Mouse (Mus musculus) gastrocnemius, adult 8-10 months (tissue): ENCODE results near the gene Pde3a. TPM values are rescaled to one million over a fixed set of nuclear protein-coding genes. Genes with fewer than 3 reads are reported as not detected.

ENCODE experiments used
- DNase-seq, 2 experiments: peaks; one replicate each; pipeline ENCODE4 v3.0.0; 2022; ENCODE audit warnings: low spot score in 2 of 2
- total RNA-seq, 4 experiments: library from RNA; stranded (reverse); gene quantifications; 2 replicates each; pipeline ENCODE4 v1.2.4; 2022

Gene Pde3a
- total RNA-seq, 4 experiments from 2014 or later, result 1.1 to 2.2 (median 1.6) TPM

DNA sequence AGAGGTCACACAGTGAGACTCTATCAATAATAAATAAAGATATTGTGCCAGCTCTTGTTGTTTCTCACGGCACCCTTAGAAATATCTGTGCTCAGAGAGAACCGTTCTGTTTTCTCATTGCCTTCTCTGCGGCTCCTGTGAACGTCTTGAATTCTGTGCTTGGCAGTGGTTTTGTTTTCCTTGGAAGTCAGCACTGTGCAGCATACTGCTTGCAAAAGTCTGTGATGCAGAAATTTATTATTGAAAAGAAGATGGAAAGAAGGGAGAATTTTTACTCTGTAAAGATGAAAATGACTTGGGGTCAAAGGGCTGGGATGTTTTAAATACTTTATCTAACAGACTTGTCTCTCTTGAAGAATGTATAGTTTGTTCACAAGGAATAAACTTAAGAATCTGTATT lies 150.3 kb downstream of the Pde3a start:
- no peak for DNase-seq

DNA sequence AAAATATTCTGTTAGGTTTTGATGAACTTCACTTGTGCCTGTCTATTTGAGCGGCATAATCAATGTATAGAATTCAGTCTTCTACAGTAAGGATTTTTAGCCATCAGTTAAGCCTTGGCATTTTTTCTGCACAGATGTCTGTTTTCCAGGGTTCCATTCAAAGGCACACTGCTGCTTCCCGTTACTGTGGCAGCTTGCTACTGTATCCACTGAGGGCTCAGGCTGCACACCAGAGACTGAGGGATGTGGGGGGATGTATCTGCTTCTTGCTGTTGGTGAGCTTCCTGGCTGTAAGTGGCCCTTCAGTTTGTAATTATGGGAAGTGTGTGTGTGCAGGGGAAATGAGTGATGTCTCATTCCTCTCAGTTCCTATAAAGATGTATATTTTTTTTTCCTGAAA lies 154.9 kb downstream of the Pde3a start:
- DNase-seq, result no peak

DNA sequence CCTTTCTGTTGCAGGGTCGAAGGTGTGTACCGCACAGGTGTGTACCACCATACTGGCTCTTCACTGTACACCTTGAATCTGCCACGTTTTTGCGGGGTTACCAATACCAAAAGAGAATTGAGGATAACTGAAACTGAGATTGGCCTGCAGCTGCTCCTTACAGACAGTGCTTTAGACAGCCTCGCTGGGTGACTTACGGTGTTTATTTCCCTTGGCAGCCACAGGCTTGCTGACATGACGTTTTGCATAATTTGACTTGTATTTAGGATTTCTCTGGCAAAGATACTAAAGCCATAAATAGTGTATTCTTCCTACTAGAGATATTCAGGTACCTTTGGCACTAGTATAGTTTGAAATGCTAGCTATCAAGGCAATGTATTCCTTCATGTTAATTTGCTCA lies 155.6 kb downstream of the Pde3a start:
- DNase-seq, result no peak

DNA sequence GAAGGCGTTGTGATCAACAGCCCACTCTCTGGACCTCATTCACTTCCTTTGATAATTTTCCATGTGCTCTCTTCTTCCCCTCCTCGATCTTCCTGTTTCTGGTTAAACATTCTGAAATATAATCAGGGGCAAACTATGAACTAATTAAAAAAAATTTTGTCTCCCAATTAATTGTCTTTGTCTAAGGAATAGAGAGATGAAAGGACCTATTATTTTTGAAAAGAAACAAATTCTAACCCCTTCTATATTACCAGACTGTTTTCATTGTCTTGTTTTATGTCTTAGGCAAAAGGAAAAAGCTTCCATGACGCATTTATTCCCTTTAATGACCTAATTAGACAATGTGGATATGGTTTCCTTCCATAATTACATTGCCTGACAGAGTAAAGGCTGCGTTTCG lies 156.4 kb downstream of the Pde3a start:
- no peak for DNase-seq

DNA sequence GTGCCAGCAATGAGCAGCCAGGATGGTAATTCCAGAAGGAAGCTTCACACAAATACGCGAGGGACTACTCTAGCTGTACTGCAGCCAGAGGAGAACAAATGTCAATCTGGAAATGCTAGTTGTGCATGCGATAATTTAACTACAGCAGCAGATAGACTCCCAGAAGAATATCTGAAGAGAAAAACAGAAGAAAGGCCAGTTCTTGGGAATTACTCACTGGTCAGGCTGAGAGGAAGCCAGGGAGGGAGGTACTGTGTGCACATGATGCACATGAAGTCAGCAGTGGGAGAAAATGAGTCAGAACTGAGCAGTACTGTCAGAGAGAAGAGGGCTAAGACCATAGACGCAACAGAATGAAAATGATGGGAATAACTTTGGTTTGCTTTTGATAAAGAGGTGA lies 159.7 kb downstream of the Pde3a start:
- peak in 1 of 2 experiments; percentile 3 for DNase-seq

DNA sequence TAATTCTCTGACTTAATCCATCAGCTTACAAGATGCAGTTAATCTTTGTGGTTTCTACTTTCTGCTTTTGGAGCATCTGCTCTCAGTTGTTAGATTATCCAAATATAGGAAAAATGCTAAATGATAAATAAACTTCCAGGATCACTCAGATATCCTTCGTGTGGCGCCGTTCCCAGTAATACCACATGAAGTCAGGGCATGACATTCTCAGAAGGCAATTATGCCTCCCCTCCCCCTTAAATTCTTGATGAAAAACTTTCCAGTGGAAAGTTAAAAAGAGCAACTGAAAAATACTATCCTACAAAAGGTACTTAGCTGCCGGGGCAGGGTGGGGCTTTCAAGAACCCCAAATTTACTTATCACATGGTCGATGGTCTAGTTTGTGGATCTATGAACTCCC lies 161.8 kb downstream of the Pde3a start:
- DNase-seq, result no peak

DNA sequence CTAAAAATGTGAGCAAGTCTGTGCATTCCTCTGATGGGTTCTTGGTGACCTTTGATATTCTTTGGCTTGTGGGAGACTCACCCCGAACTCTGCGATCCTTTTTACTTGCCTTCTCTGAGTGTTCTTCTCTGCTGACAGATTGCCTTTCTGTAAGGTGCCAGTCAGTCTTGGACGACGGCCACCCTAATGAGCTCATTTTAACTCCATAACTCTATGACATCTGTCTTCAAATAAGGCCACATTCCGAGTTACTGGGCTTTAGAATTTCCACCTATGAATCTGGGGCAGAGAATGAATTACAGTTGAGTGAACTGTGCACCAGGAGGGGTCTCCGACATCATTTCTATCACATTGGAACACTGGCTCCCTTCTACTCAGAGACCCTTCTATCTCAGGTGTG lies 176.0 kb downstream of the Pde3a start:
- DNase-seq, result no peak

DNA sequence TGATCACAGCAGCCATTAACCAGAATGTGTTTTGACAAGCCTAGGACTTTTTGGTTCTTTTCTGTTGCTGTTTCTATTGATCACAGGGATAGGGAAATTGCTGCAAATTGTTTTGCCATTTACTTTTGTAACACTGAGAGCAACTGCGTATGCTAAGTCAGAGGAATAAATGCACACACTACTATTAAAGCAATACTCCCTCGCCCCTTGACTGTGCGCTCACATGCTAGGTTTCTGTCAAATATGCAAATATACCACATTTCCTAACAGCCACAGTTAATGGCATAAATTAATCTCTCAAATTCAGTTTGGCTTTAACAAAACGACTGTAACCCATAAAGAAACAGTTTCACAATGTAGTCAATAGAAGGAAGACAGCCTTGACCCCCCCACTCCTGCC lies 179.5 kb downstream of the Pde3a start:
- no peak for DNase-seq

DNA sequence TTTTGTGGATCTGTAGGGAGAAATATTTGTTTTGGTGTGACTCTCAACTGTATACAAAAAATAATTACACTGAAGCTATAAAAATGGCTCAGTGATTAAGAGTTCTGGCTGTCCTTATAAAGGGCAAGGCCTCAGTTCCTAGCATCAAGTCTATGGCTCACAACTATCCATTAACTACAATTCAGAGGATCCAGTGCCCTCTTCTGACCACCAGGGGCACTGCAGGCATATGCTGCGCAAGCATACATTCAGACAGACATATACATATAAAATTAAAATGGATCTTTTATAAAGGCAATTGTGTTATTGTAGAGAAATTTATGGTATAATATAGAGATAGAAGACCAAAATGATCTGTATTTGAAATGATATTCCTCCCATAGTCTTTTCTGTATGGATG lies 181.1 kb downstream of the Pde3a start:
- DNase-seq, result no peak

DNA sequence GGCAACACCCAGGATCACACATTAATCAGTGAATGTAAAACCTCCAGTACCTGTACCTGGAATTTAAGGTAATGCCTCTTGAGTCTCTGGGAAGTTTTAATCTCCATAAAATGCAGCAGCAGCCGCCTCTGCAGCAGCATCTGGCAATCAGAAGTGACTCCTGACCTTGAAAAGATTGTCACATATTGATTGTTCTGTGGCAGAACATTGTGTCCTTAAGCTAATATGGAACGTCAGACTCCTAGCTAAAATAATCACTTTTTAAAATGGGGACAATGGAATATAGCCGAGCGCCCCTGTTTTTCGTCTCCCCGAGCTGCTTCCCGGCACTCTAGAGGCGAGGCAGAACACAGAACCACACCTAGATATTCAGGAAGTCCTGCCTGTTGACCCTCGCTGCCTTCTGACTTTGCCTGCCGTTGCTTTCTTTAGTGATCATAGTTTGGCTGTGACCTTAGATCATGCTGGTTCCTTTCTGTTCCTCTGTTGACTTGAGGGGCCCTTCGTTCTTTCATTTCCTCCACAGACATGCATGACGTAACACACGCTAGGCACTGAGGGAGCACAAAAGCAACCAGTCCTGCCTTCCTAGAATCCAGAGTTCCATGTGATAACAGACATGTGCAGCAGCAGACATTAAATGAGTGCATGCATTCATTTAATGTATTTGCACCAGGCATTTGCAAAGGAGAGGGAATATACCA lies 183.4 kb downstream of the Pde3a start:
- no peak for DNase-seq

DNA sequence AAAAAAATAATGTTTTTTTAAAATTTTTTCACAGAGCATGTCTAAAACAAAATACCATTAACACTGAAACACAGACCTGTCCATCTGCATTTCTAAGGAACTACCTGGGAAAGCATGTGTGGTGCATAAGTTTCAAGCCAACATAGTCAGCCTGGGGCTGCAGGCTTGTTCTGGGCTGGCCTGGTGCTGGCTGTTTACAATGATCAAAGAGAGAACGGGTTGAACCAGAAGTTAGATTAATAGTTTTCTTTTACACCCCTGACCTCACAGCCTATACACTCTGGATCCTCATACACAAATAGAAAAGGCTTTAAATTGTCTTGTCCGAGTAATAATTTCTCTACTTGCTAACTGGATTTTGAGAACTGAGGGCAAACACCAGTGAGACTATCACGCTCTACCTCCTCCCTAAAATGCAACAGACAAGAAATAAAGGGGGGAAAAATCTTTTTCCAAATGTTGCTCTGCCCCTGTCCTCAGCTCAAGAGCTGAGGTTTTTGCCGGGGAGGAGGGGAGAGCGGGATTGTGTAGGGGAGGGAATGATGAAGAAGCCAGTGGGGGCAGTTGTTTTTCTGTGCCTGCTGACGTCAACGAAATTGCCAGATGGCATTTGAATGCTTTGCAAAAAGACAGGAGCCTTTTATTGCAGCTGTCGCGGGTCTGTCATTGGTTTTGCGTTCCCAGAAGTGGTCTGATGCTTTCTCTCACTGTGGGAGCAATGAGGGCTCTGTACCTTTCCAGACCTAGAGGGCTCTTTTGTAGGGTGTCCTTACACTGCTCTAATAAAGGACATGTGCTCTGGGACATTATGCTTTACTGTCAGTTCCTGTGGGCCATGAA lies 185.1 kb downstream of the Pde3a start:
- DNase-seq, result no peak

DNA sequence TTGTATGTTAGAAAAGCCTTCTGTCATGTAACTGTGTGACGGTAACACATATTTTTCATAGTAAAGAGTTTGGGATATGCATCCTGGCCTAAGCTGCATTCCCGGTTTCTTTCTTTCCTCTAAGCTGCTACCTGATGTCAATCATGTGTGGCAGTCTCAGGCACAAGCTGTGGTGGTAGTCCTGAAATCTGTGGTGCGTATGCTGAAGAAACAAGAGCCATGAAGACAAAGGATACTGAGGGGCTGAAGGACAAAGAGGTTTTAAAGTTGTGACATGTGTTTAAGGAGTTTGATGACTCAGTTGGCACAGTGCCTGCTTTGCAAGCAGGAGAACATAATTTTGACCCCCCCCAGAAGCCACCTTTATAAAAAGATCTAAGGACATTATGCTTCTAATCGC lies 186.1 kb downstream of the Pde3a start:
- DNase-seq, result no peak

DNA sequence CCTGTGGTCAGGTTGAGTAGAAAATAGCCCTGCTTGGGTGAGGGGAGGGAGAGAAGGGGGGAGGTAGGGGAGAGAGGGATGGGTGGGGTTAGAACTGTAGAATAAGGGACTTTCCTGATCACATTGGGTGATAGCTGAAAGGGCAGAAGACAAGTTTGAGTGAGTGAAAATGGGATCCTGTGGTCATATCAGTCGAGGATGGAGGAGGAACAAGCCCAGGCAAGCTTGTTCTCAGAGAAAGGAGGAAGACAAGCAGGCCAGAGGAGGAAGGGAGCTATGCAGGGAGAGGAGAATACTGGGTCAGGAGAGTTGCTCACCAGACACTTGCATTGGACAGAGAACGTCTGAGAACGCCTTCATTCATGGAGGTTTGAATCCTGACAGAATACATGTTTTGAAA lies 190.9 kb downstream of the Pde3a start:
- DNase-seq, result no peak

DNA sequence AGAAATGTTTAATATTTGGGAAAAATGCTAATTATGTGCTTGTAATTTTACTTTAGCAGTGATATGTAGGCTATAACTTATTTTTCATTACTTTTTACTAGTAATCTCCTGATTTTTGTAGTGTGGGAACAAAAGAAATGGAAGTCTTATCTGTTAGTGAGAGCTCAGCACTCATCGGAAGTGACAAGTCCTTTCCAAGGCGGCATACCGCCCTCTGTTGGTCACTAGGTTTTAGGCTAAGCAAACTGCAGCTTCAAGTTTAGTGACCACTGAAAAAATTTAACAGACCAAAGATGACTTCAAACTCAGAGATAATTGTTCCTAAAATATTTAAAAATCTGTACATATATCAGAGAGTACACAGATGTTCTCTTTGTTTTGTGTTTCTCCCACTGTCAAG lies 198.5 kb downstream of the Pde3a start:
- peak; percentile 11 to 42 for DNase-seq

DNA sequence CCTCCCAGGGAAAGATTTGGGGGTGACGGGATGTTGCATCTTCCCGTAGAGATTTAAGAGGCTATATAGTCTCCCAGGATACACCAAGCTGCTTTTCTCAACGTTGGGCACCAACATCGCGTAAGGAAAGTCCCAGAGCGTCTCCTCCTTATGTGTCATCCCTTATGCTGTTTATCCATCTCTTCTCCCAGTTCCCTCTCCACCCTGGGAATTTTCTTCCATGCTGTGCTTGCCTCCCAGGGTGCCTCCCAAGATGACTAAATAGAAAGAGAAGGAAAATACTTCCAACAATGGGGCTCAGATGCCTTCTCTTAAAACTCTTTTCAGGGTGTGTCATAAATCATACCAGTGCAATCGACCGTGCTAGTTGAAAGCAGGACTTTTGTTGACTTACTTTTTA lies 199.8 kb downstream of the Pde3a start:
- no peak for DNase-seq

DNA sequence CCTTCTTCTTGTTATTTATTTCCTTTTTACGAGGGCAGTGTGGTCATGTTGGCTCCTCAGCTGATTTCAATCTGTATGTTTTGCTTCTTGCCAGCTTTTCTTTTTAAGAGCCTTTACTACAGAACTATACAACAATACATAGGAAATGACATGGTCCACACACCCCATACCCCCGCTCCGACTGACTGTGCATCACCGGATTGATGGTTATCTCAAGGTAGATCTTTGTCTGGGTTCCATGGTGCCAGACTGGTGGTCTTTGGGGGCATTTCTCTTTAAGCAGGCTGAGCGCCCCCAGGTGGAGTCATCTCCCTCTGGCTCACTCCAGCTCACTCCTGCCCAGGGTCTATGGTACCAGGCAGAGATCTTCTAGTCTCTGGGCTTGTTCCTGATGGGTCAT lies 206.3 kb downstream of the Pde3a start:
- no peak for DNase-seq

DNA sequence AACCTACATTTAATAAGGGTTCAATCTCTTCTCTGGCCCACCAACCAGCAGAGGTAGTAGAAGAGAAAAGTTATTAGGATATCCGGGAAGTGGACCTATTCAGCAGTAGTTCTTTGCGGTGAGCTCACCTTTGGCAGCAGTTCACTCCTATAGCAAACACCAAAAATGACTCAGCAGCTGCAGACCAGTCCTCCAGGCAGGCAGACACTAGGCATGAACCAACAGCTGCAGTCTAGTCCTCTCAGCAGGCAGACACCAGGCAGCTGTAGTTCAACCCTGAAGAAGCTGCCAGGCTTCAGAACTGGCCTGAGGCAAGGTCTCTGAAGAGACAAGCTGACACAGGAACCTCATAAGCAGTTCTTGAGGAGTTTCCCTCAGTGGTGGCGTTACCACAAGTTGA lies 207.5 kb downstream of the Pde3a start:
- no peak for DNase-seq

DNA sequence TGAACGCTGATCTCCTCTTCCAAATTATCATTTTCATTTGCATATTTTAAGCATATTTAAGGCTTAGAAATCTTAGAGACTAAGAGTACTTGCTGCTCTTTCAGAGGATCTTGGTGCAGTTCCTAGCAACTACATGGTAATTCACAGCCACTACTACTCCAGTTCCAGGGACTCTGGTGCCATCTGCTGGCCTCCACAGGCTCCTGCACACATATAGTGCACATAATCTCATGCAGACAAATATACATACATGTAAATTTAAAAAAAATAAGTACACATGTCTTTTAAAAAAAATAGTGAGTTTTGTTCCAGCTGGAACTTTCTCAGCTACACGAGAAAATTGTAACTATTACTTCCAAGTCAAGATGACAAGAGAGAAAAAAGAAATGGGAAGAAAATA lies 221.2 kb downstream of the Pde3a start:
- DNase-seq, result no peak

DNA sequence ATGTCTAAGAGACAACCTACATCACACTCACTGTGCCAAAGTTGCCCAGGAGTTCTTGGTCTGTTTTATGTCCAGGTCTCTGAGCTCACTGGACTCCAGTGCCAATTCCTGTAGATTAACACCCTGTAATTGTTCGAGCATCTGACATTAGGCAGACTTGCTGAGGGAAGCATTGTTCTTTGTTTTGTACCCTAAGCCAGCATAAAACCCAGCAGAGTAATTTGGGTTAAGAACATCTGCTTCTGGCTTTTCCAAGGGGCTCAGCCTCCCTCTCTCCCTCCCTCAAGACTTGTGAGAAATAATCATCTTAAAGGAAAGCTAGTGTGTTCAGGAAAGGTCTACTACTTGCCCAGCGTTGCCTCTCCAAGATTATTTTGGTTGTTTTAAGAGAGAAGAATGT lies 225.2 kb downstream of the Pde3a start:
- DNase-seq, result no peak

DNA sequence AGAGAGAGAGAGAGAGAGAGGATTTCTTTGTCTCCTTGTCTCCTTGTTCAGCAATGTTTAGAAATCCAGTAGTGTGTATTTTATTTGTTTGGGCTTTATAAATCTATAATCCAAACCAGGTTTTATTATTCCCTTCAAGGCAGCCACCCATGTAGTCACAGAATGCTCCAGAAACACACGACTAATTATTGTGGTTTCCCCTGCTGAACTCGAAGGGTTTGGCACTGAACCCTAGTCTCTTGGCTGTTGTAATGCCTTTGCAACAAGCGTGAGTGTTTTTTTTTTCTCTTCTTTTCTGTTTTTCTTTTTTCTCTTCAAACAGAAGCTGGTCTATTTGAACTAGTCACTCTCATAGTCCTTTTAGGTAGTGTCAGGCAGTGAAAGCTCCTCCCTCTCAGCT lies 225.6 kb downstream of the Pde3a start:
- DNase-seq, result no peak

DNA sequence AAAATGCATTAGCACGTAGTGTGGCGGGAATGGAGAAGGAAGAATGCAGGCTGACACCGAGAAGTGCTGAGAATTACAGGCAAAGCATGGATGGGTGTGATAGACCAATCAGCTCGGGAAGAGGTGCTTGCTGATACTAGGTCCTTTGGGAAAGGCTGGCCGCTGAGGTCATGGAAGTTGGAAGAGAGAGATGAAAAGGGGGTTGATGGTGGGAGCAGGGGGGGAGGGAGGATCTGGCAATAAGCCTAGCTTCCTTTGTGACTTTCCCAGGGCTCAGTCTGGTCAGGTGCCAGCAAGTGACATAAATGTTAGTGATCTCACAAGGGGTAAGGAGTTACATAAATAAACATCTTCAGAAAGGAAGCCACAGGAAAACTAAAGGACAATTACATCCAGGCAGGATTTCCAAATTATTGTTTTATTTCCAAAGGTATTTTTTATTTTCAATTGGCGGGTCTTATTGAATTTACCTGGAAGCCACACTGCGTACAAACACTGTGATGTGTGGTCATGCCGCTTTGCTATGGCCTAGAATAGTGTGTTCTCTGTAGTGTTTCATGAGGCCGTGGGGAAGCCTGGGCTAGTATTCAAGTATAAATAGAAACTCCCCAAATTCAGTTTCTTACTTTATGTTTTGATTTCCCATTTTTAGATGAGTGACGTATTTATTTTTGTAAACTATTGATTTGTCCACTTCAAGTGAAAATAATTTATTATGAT lies 236.4 kb downstream of the Pde3a start:
- DNase-seq, result peak in 1 of 2 experiments; percentile 4

DNA sequence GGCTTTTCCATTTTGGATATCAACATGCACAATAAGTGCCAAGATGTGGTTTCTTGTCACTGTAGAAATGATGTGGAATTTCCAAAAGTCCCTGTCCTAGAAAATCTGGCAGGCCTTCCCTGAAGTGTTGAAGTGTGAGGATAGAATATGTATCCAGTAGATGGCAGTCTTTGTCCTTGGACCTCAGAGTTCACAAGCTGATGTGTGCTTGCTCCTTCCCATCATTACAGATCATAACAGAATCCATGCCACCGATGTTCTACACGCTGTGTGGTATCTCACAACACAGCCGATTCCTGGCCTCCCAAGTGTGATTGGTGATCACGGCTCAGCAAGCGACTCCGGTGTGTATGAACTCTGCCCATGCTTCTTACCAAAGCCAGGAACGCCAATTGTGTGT lies 238.2 kb downstream of the Pde3a start:
- DNase-seq, result no peak
